Comparison of ENCODE assay signal across 10 mouse cellular contexts in genomic region chr17:23738836-23739201, GRCm38 (mm10). TPM values are rescaled to one million over a fixed set of nuclear protein-coding genes. Genes with fewer than 3 reads are reported as not detected.
DNase-seq lines count a peak whose midpoint lies in the region; ATAC-seq and TF ChIP-seq lines count a peak whose summit lies in the region.
"Had no signal": no experiment of that assay in that cellular context is flagged by ENCODE, and none has a peak within 500 bp of the region (broad histone marks: within the 10 kb centered on the region; RNA-seq: fewer than 3 reads in every experiment).

No protein-coding gene starts in this region.

- peak overlapping the region; percentile 63; the same call in 1 of the 2 replicates for H3K4me3 ChIP-seq in kidney, postnatal 0 days (replicated peaks; ENCODE audit: low read depth, low read length)
- no peak overlapping the region for H3K4me3 ChIP-seq in kidney, adult 2 months (ENCODE audit: insufficient read depth, low read depth, low read length)
- peak overlapping the region; percentile 71 for H3K4me3 ChIP-seq in forebrain, embryonic 12.5 days (replicated peaks)
- H3K4me3 ChIP-seq in limb, embryonic 11.5 days (ENCODE audit: low read depth, low read length) = peak overlapping the region; percentile 64
- H3K4me3 ChIP-seq in neural tube, embryonic 13.5 days = peak overlapping the region; percentile 85

- WGBS in kidney, postnatal 0 days = 53% methylated on average over 2 of the region's 2 CpGs
- 80% methylated on average over 2 of the region's 2 CpGs for WGBS in kidney, adult 2 months
- 31% methylated on average over 2 of the region's 2 CpGs for WGBS in forebrain, embryonic 12.5 days
- 41% methylated on average over 2 of the region's 2 CpGs for WGBS in limb, embryonic 11.5 days
- whole genome bisulfite sequencing in neural tube, embryonic 13.5 days = 47% methylated on average over 2 of the region's 2 CpGs

- no peak overlapping the region for H3K9ac ChIP-seq in kidney, postnatal 0 days (ENCODE audit: low read depth, low read length)
- H3K9ac ChIP-seq in forebrain, embryonic 12.5 days = peak overlapping the region; percentile 89
- H3K9ac ChIP-seq in limb, embryonic 11.5 days (ENCODE audit: low read length) = no peak overlapping the region
- H3K9ac ChIP-seq in neural tube, embryonic 13.5 days = peak overlapping the region; percentile 87

- H3K36me3 ChIP-seq in kidney, postnatal 0 days (ENCODE audit: insufficient read depth, low read length) = no peaks in the 10 kb centered on the region
- H3K36me3 ChIP-seq in kidney, adult 2 months (ENCODE audit: control insufficient read depth, insufficient read depth, low read length) = no peaks in the 10 kb centered on the region
- H3K36me3 ChIP-seq in forebrain, embryonic 12.5 days (replicated peaks) = peaks cover 37% of the 10 kb centered on the region
- 0 out of 2 replicates have a peak, but pooled peaks cover 5% of the 10 kb centered on the region for H3K36me3 ChIP-seq in limb, embryonic 11.5 days (ENCODE audit: control insufficient read depth, insufficient read depth, low read length)
- peaks cover 28% of the 10 kb centered on the region for H3K36me3 ChIP-seq in neural tube, embryonic 13.5 days

- H3K4me2 ChIP-seq in kidney, postnatal 0 days (ENCODE audit: low read length) = peak overlapping the region; percentile 93
- peak overlapping the region; percentile 97 for H3K4me2 ChIP-seq in forebrain, embryonic 12.5 days
- peak overlapping the region; percentile 98; the same call in 1 of the 2 replicates for H3K4me2 ChIP-seq in limb, embryonic 11.5 days (ENCODE audit: low read depth, severe bottlenecking)
- peak overlapping the region; percentile 77 for H3K4me2 ChIP-seq in neural tube, embryonic 13.5 days

- ATAC-seq in kidney, postnatal 0 days (replicated peaks; ENCODE audit: low FRiP score, low read depth) = no peak
- no peak for ATAC-seq in forebrain, embryonic 12.5 days (ENCODE audit: low FRiP score)
- no peak for ATAC-seq in limb, embryonic 11.5 days (ENCODE audit: insufficient number of reproducible peaks, low FRiP score, low TSS enrichment, low read depth)
- ATAC-seq in neural tube, embryonic 13.5 days (ENCODE audit: low read depth) = no peak
- no peak for ATAC-seq in erythroid progenitor cell, adult 5-6 weeks (replicated peaks; ENCODE audit: low FRiP score, poor library complexity, severe bottlenecking)

- H3K9me3 ChIP-seq in kidney, postnatal 0 days (replicated peaks; ENCODE audit: low read length) = no peaks in the 10 kb centered on the region
- no peaks in the 10 kb centered on the region for H3K9me3 ChIP-seq in forebrain, embryonic 12.5 days
- peaks cover 4% of the 10 kb centered on the region; the same call in 1 of the 2 replicates for H3K9me3 ChIP-seq in limb, embryonic 11.5 days (ENCODE audit: control insufficient read depth, low read length)
- H3K9me3 ChIP-seq in neural tube, embryonic 13.5 days = no peaks in the 10 kb centered on the region

- peaks cover 24% of the 10 kb centered on the region for H3K27me3 ChIP-seq in kidney, postnatal 0 days (ENCODE audit: insufficient read depth, low read length)
- no peaks in the 10 kb centered on the region for H3K27me3 ChIP-seq in kidney, adult 2 months (replicated peaks; ENCODE audit: control insufficient read depth, insufficient read depth, low read length)
- peaks cover 58% of the 10 kb centered on the region for H3K27me3 ChIP-seq in forebrain, embryonic 12.5 days
- H3K27me3 ChIP-seq in limb, embryonic 11.5 days (ENCODE audit: control insufficient read depth, insufficient read depth, low read length) = peaks cover 64% of the 10 kb centered on the region
- H3K27me3 ChIP-seq in neural tube, embryonic 13.5 days = peaks cover 34% of the 10 kb centered on the region

- no peak for DNase-seq in kidney, postnatal 0 days (ENCODE audit: low spot score)
- no peak for DNase-seq in kidney, adult 2 months
- DNase-seq in limb, embryonic 11.5 days (ENCODE audit: low spot score) = no peak
- no peak for DNase-seq in frontal cortex, postnatal 10 days (ENCODE audit: low spot score in 2 of 2)
- DNase-seq in layer of hippocampus, adult 11-12 months (ENCODE audit: low spot score) = no peak

- H3K4me1 ChIP-seq in kidney, postnatal 0 days (replicated peaks; ENCODE audit: insufficient read depth, low read length) = peaks cover 24% of the 10 kb centered on the region; the same call in 1 of the 2 replicates
- H3K4me1 ChIP-seq in kidney, adult 2 months (ENCODE audit: control insufficient read depth, insufficient read depth, low read length) = no peaks in the 10 kb centered on the region
- peaks cover 37% of the 10 kb centered on the region for H3K4me1 ChIP-seq in forebrain, embryonic 12.5 days
- H3K4me1 ChIP-seq in limb, embryonic 11.5 days (ENCODE audit: control insufficient read depth, insufficient read depth, low read length) = peaks cover 7% of the 10 kb centered on the region; the same call in 1 of the 2 replicates
- H3K4me1 ChIP-seq in neural tube, embryonic 13.5 days (replicated peaks) = peaks cover 35% of the 10 kb centered on the region

- TF ChIP-seq POLR2A in kidney, adult 2 months (IDR thresholded peaks at IDR 0.05; ENCODE audit: low read depth, low read length) = no peak

- H3K27ac ChIP-seq in kidney, postnatal 0 days = no peak overlapping the region
- H3K27ac ChIP-seq in kidney, adult 2 months (ENCODE audit: insufficient read depth, low read depth, low read length) = no peak overlapping the region
- H3K27ac ChIP-seq in forebrain, embryonic 12.5 days = 0 out of 2 replicates have a peak overlapping the region, but pooled peaks have one; percentile 25
- no peak overlapping the region for H3K27ac ChIP-seq in limb, embryonic 11.5 days (replicated peaks; ENCODE audit: low read depth, low read length)
- H3K27ac ChIP-seq in neural tube, embryonic 13.5 days (replicated peaks) = peak overlapping the region; percentile 86; the same call in 1 of the 2 replicates

- no peak for TF ChIP-seq CTCF in kidney, postnatal 0 days (IDR thresholded peaks at IDR 0.05; ENCODE audit: low read depth)
- no peak for TF ChIP-seq CTCF in kidney, adult 2 months (conservative IDR thresholded peaks at IDR 0.05; ENCODE audit: insufficient read depth, insufficient read length, low read depth, low read length)

RNA-seq across cellular contexts. Expression of gene Paqr4, which starts 1.8 kb away (rescaled TPM):
- polyA plus RNA-seq in kidney, postnatal 0 days (2015; fragmentation: Nextera tagmentation; extraction: Ambion mirVana) = 16.0 and 17.9 TPM in 2 replicates
- polyA plus RNA-seq in kidney, adult 2 months (2012; rRNA removed) = 9.7 and 10.8 TPM in 2 replicates
- 26.4 and 30.8 TPM in 2 replicates for polyA plus RNA-seq in forebrain, embryonic 12.5 days (2016; fragmentation: Nextera tagmentation; extraction: Ambion mirVana)
- 7.4 and 7.7 TPM in 2 replicates for polyA plus RNA-seq in limb, embryonic 11.5 days (2014; fragmentation: Nextera tagmentation; extraction: Ambion mirVana)
- 48.3 and 51.5 TPM in 2 replicates for polyA plus RNA-seq in neural tube, embryonic 13.5 days (2015; fragmentation: Nextera tagmentation; extraction: Ambion mirVana)
- total RNA-seq in erythroid progenitor cell, adult 5-6 weeks (2015; ENCODE audit: low replicate concordance) = 1.4 and 10.1 TPM in 2 replicates
- total RNA-seq in erythroid progenitor cell, adult 5-6 weeks (2017; ENCODE audit: low replicate concordance) = 7.5 and 11.2 TPM in 2 replicates

RNA-seq across cellular contexts. Expression of gene Kremen2, which starts 6.8 kb away (rescaled TPM):
- polyA plus RNA-seq in kidney, postnatal 0 days (2015; fragmentation: Nextera tagmentation; extraction: Ambion mirVana) = 0.29 and 0.52 TPM in 2 replicates
- polyA plus RNA-seq in kidney, adult 2 months (2012; rRNA removed) = 0.17 and 0.27 TPM in 2 replicates
- polyA plus RNA-seq in forebrain, embryonic 12.5 days (2016; fragmentation: Nextera tagmentation; extraction: Ambion mirVana) = 1.4 and 1.6 TPM in 2 replicates
- 14.8 and 16.2 TPM in 2 replicates for polyA plus RNA-seq in limb, embryonic 11.5 days (2014; fragmentation: Nextera tagmentation; extraction: Ambion mirVana)
- 1.5 and 3.0 TPM in 2 replicates for polyA plus RNA-seq in neural tube, embryonic 13.5 days (2015; fragmentation: Nextera tagmentation; extraction: Ambion mirVana)
- not detected in 2 replicates for total RNA-seq in erythroid progenitor cell, adult 5-6 weeks (2015; ENCODE audit: low replicate concordance)
- not detected in 2 replicates for total RNA-seq in erythroid progenitor cell, adult 5-6 weeks (2017; ENCODE audit: low replicate concordance)
- total RNA-seq: hematopoietic stem cell, adult 5-6 weeks; MEL had no signal

RNA-seq across cellular contexts. Expression of gene Pkmyt1, which starts 12.7 kb away (rescaled TPM):
- polyA plus RNA-seq in kidney, postnatal 0 days (2015; fragmentation: Nextera tagmentation; extraction: Ambion mirVana) = 21.1 and 24.5 TPM in 2 replicates
- 4.1 and 5.2 TPM in 2 replicates for polyA plus RNA-seq in kidney, adult 2 months (2012; rRNA removed)
- polyA plus RNA-seq in forebrain, embryonic 12.5 days (2016; fragmentation: Nextera tagmentation; extraction: Ambion mirVana) = 47.3 and 49.6 TPM in 2 replicates
- polyA plus RNA-seq in limb, embryonic 11.5 days (2014; fragmentation: Nextera tagmentation; extraction: Ambion mirVana) = 47.8 and 51.6 TPM in 2 replicates
- 13.9 and 16.7 TPM in 2 replicates for polyA plus RNA-seq in neural tube, embryonic 13.5 days (2015; fragmentation: Nextera tagmentation; extraction: Ambion mirVana)
- total RNA-seq in erythroid progenitor cell, adult 5-6 weeks (2015; ENCODE audit: low replicate concordance) = 50.3 and 81.4 TPM in 2 replicates
- 30.7 and 39.9 TPM in 2 replicates for total RNA-seq in erythroid progenitor cell, adult 5-6 weeks (2017; ENCODE audit: low replicate concordance)

RNA-seq across cellular contexts. Expression of gene 1520401A03Rik, which starts 16.2 kb away (rescaled TPM):
- polyA plus RNA-seq in kidney, postnatal 0 days (2015; fragmentation: Nextera tagmentation; extraction: Ambion mirVana) = 0.05 and 0.30 TPM in 2 replicates
- polyA plus RNA-seq in kidney, adult 2 months (2012; rRNA removed) = 0.05 TPM in 1 of 2 replicates, not detected in the other
- polyA plus RNA-seq in forebrain, embryonic 12.5 days (2016; fragmentation: Nextera tagmentation; extraction: Ambion mirVana) = 0.17 TPM in 1 of 2 replicates, not detected in the other
- polyA plus RNA-seq in limb, embryonic 11.5 days (2014; fragmentation: Nextera tagmentation; extraction: Ambion mirVana) = 0.09 and 0.13 TPM in 2 replicates
- 0.36 and 0.54 TPM in 2 replicates for polyA plus RNA-seq in neural tube, embryonic 13.5 days (2015; fragmentation: Nextera tagmentation; extraction: Ambion mirVana)
- total RNA-seq in erythroid progenitor cell, adult 5-6 weeks (2015; ENCODE audit: low replicate concordance) = not detected in 2 replicates
- total RNA-seq in erythroid progenitor cell, adult 5-6 weeks (2017; ENCODE audit: low replicate concordance) = not detected in 2 replicates
- total RNA-seq: hematopoietic stem cell, adult 5-6 weeks; MEL had no signal

RNA-seq across cellular contexts. Expression of gene Flywch1, which starts 32.6 kb away (rescaled TPM):
- polyA plus RNA-seq in kidney, postnatal 0 days (2015; fragmentation: Nextera tagmentation; extraction: Ambion mirVana) = 74.6 and 74.7 TPM in 2 replicates
- 41.7 and 45.2 TPM in 2 replicates for polyA plus RNA-seq in kidney, adult 2 months (2012; rRNA removed)
- polyA plus RNA-seq in forebrain, embryonic 12.5 days (2016; fragmentation: Nextera tagmentation; extraction: Ambion mirVana) = 173 and 179 TPM in 2 replicates
- polyA plus RNA-seq in limb, embryonic 11.5 days (2014; fragmentation: Nextera tagmentation; extraction: Ambion mirVana) = 125 and 129 TPM in 2 replicates
- polyA plus RNA-seq in neural tube, embryonic 13.5 days (2015; fragmentation: Nextera tagmentation; extraction: Ambion mirVana) = 213 and 231 TPM in 2 replicates
- total RNA-seq in erythroid progenitor cell, adult 5-6 weeks (2015; ENCODE audit: low replicate concordance) = 2.1 and 2.9 TPM in 2 replicates
- 3.4 and 14.2 TPM in 2 replicates for total RNA-seq in erythroid progenitor cell, adult 5-6 weeks (2017; ENCODE audit: low replicate concordance)

Comparison
In these comparisons a context has a peak if more than half of its experiments do, and no peak if none do; other contexts are left out.
1. H3K27ac ChIP-seq: peak in forebrain, embryonic 12.5 days (single experiment) and neural tube, embryonic 13.5 days (single experiment); none in kidney, postnatal 0 days (single experiment), kidney, adult 2 months (single experiment) and limb, embryonic 11.5 days (single experiment).
2. H3K9ac ChIP-seq: peak in forebrain, embryonic 12.5 days (single experiment) and neural tube, embryonic 13.5 days (single experiment); none in kidney, postnatal 0 days (single experiment) and limb, embryonic 11.5 days (single experiment).
3. Peak in every context shown above with its lines, with median percentiles within 50 percentile points of each other: H3K4me2 ChIP-seq.